Mouse (Mus musculus) cerebellum, postnatal 36 days (tissue): ENCODE measurements around the gene Ccdc141.

Experiments
- DNase-seq, 2 experiments: peaks; one replicate each; pipeline ENCODE4 v3.0.0; 2021 to 2022; ENCODE audit warnings: mixed read lengths in 2 of 2

Ccdc141 gene

GRCm38 (mm10) chr2:76970669-76971068 lies 199.8 kb downstream of the Ccdc141 start:
- no peak for DNase-seq

DNA sequence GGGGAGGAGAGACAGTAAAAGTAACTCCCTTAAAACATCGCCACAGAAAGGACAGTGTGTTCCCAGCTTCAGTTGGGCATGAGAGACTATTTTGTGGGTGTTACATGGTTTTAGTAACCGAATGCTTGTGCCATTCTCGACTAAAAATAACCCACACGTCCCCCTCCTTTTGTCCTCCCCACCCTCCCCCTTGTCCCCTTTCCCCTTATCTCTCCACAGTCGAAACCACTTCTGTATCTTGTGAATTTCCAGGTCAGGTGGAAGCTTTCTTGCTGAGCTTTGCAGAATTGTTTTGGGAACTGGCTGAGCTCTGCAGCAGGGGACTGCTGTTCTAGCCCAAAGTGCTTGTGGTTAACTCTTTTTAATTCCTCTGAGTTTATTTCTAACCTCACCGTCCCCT lies 200.2 kb downstream of the Ccdc141 start:
- DNase-seq, result no peak

- no peak for DNase-seq
Observed at GRCm38 (mm10) chr2:76969637-76970036, 200.8 kb downstream of the Ccdc141 start.

DNA sequence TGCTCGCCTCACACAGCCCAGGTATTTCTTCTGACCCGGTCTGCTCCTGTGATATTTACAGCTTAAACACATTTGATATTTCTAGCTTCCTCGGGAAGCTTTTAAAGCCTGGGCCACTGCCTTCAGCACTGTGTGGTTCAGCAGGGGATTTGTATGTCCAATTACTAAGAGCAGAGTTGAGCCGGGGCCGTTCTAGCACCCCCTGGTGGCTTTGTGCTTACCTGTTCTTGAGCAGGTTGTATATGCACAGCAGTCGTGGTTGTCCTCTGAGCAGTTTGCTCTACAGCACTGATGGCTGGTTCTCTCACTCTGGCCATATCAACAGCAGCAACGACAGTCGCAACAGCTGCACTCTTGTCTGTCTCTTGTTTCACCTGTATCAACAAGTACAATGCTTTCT lies 201.5 kb downstream of the Ccdc141 start:
- DNase-seq, result peak; percentile 78 to 81

GRCm38 (mm10) chr2:76966582-76966981 lies 203.9 kb downstream of the Ccdc141 start:
- no peak for DNase-seq

DNA sequence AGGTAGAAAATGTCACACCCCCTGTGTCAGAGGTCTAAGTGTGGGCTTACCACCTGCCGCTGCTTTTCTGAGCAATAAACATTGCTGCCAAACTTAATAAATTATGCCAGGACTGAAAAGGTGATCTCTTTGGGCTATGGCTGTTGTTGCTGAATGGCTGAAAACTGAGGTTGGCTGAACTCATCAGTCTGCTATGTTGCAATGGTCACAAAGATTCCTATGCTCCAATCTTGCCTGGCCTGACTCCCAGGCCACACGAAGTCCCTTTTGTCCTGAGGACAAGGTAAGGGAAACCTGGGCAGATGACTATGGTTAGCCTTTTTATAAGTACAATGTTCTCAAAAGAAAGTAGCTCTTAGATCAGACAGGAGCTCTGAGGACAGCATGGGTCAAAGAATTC lies 204.4 kb downstream of the Ccdc141 start:
- DNase-seq, result no peak

GRCm38 (mm10) chr2:76965542-76965941 lies 204.9 kb downstream of the Ccdc141 start:
- DNase-seq, result no peak

DNA sequence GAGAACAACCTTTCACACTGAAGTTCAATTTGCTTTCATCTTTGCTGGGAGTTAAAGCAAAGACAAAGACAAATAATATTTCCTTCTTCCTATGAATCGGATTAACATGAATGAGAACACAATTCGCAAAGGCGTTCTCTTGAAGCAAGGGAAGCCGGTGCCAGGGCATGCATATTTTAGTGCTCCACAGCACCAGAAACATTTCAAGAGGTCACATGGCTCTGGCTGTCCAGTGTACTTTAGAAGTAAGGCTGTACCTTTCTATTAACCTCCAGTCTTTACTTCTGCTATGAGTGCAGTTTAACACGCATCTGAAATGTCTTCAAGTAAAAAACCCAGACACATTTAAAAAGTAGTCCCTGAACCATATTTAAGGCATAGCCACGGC lies 208.4 kb downstream of the Ccdc141 start:
- DNase-seq, result no peak

DNA sequence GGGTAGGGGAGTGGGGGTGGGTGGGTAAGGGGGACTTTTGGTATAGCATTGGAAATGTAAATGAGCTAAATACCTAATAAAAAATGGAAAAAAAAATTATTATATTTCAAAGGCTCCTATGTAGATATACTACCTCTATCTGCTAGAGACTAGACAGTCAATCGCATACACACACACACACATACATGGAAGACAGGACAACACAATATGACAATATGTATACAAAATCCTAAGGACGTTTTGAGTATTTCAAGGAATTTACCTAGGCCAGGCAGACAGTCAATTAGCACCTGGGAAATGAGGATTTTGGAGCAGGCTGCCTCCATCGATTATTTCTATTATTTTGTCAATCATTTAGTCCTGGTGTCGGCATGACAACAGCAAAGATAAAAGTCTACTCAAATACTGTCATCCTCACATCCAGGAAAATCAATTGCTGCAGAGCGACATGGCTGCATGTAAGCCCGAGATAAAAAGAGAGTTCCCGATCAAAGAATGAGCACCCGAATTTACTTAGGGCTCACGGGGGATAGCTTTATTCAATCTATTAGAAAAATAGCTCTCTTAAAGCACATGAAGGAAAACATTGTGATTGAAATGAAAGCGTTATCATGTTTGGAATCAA lies 208.9 kb downstream of the Ccdc141 start:
- no peak for DNase-seq
